Mouse (Mus musculus): ENCODE results near the gene Iqschfp. TPM values are rescaled to one million over a fixed set of nuclear protein-coding genes. Genes with fewer than 3 reads are reported as not detected.
A peak's percentile ranks its signal among the peaks of the same experiment; 100 is the strongest.

The Iqschfp gene
- polyA plus RNA-seq, 1 experiment = not detected

DNA sequence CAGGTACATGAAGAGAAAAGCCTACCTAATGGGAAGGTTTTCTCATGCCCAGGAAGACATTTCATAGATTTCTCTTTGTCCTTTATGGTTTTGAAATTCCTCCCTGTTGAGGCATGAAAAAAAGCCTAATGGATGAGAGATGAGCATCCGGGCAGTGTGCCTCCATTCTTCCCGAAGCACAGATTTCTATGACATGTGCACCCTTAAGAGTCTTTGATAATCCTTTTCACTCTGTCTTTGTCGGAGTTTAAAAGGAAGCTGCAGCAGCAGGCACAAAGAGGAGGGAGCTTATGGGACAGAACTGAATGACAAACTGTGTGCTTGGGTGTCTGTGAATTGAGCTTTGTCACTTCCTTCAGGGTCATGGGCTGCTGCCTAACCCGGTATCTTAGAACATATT lies 127.4 kb downstream of the Iqschfp start:
- Histone ChIP-seq H3ac (ENCODE audit: control insufficient read depth, insufficient read length, low read depth) (no peak overlapping the region), H3K79me2 (ENCODE audit: control insufficient read depth, insufficient read depth) (no peaks in the 10 kb centered on the region), H3K27me3 (ENCODE audit: control insufficient read depth, insufficient read depth, insufficient read length) (no peaks in the 10 kb centered on the region), H3K36me3 (ENCODE audit: control insufficient read depth, insufficient read depth) (no peaks in the 10 kb centered on the region), H3K4me3 (ENCODE audit: insufficient read depth, poor library complexity, severe bottlenecking) (no peak overlapping the region), H3K79me3 (ENCODE audit: low read depth) (no peaks in the 10 kb centered on the region)
- TF ChIP-seq CEBPB (IDR thresholded peaks at IDR 0.05; ENCODE audit: low read depth) (no peak), CTCF (IDR thresholded peaks at IDR 0.05; ENCODE audit: control insufficient read depth, insufficient read depth, insufficient read length) (no peak), USF1 (IDR thresholded peaks at IDR 0.05; ENCODE audit: low read depth) (no peak), MAX (IDR thresholded peaks at IDR 0.05) (no peak), FOSL1 (IDR thresholded peaks at IDR 0.05; ENCODE audit: insufficient read depth, low read length, poor library complexity, severe bottlenecking) (no peak), MYOG (IDR thresholded peaks at IDR 0.05; ENCODE audit: control insufficient read depth, extremely low read depth, insufficient read length) (no peak), MYOD1 (IDR thresholded peaks at IDR 0.05; ENCODE audit: control insufficient read depth, insufficient read length, low read depth) (no peak)

DNA sequence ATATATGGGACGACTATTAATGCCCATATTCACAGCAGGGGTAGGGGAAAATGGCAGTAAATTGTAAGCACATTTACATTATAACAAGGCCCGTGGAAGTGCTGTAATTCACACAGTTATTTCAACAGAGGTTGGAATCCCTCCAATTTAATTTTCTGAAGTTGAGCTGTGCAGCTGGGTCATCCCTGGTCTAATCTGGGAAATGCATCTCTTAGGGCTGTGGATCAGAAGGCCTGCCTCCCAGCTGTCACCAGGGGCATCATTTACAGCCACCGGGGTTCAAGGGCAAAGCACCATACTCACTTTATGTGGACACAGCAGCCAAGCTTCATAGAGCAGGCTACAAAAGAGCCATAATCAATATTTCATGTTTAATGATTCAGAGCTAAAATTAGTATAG lies 144.1 kb downstream of the Iqschfp start:
- no peaks in the 10 kb centered on the region for H3K27me3 ChIP-seq (ENCODE audit: control insufficient read depth, insufficient read depth, insufficient read length)
- TF ChIP-seq USF1 (IDR thresholded peaks at IDR 0.05; ENCODE audit: low read depth) (no peak), MYOD1 (IDR thresholded peaks at IDR 0.05; ENCODE audit: control insufficient read depth, insufficient read length, low read depth) (no peak), FOSL1 (IDR thresholded peaks at IDR 0.05; ENCODE audit: insufficient read depth, low read length, poor library complexity, severe bottlenecking) (no peak), CTCF (IDR thresholded peaks at IDR 0.05; ENCODE audit: control insufficient read depth, insufficient read depth, insufficient read length) (no peak)
- H3K36me3 ChIP-seq (ENCODE audit: control insufficient read depth, insufficient read depth) = no peaks in the 10 kb centered on the region

DNA sequence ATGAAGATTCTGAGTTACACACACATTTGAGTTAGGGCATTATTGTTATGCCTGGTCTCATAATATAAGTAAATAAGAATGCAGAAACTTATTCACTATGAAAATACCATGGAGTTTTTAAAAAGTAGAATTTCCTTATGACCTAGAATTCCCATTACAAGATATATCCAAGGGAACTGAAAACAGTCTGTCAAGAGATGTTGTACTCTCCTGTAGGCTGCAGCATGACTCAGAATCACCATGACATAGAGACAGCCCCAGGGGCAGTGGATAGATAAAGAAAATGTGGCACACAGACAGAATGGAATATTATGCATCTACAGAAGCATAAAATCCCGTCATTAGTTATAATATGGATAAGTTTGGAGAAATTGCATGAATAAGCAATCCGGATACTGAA lies 150.9 kb downstream of the Iqschfp start:
- no peaks in the 10 kb centered on the region for H3K79me3 ChIP-seq (ENCODE audit: low read depth)
- no peaks in the 10 kb centered on the region for H3K79me2 ChIP-seq (ENCODE audit: control insufficient read depth, insufficient read depth)
- H3K4me3 ChIP-seq (ENCODE audit: insufficient read depth, poor library complexity, severe bottlenecking) = no peak overlapping the region
- H3K36me3 ChIP-seq (ENCODE audit: control insufficient read depth, insufficient read depth) = no peaks in the 10 kb centered on the region
- TF ChIP-seq CEBPB (IDR thresholded peaks at IDR 0.05; ENCODE audit: low read depth) (no peak), CTCF (IDR thresholded peaks at IDR 0.05; ENCODE audit: control insufficient read depth, insufficient read depth, insufficient read length) (no peak), USF1 (IDR thresholded peaks at IDR 0.05; ENCODE audit: low read depth) (no peak), FOSL1 (IDR thresholded peaks at IDR 0.05; ENCODE audit: insufficient read depth, low read length, poor library complexity, severe bottlenecking) (no peak), MAX (IDR thresholded peaks at IDR 0.05) (no peak), MYOG (IDR thresholded peaks at IDR 0.05; ENCODE audit: control insufficient read depth, extremely low read depth, insufficient read length) (no peak), MYOD1 (IDR thresholded peaks at IDR 0.05; ENCODE audit: control insufficient read depth, insufficient read length, low read depth) (no peak)
- H3ac ChIP-seq (ENCODE audit: control insufficient read depth, insufficient read length, low read depth) = no peak overlapping the region
- H3K27me3 ChIP-seq (ENCODE audit: control insufficient read depth, insufficient read depth, insufficient read length) = no peaks in the 10 kb centered on the region

More for the DNA sequence above, 144.1 kb downstream of the Iqschfp start:
- Histone ChIP-seq H3K79me3 (ENCODE audit: low read depth) (no peaks in the 10 kb centered on the region), H3K79me2 (ENCODE audit: control insufficient read depth, insufficient read depth) (no peaks in the 10 kb centered on the region), H3ac (ENCODE audit: control insufficient read depth, insufficient read length, low read depth) (no peak overlapping the region), H3K4me3 (ENCODE audit: insufficient read depth, poor library complexity, severe bottlenecking) (no peak overlapping the region)

DNA sequence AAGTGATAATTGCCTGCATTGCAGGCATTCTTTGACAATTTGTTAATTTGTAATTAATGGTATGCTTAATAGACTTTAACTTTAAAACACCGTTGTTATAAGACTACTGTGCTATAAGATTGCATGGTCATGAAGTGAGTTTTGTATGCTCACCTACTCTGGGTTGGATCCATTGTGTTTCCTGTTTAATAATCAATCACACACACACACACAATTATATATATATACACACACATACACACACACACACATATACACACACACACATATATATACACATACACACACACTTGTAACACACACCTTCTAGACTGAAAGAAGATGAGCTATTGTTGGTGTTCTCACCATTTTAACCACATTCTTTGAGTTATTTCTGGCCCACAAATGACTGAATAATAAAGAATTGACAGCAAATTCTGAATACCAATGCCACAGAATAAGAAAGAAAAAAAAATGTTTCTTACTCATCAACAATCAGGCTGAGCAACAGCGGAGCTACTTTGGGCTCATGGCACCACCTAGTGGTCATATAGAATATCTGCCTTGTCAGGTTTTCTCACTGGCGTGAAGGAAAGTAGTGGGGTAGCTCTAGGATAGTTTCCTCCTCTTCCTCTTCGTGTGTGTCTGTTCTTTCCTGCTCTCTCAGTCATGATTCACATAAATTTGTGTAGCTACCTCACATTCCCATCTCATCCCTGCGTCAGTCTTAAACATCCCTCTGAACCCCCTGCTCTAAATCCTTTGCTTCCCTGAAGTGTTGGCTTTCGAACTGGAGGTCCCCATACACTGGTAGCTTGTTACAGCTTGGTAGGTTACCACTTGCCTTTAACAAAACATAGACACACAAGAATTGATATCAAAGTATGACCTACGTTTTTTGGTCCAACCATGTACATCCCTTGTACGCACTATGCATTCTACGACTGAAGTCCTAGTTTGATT lies 153.7 kb downstream of the Iqschfp start:
- Histone ChIP-seq H3K27me3 (ENCODE audit: control insufficient read depth, insufficient read depth, insufficient read length) (peaks cover 5% of the 10 kb centered on the region), H3K79me3 (ENCODE audit: low read depth) (no peaks in the 10 kb centered on the region), H3K4me3 (ENCODE audit: insufficient read depth, poor library complexity, severe bottlenecking) (no peak overlapping the region), H3K36me3 (ENCODE audit: control insufficient read depth, insufficient read depth) (no peaks in the 10 kb centered on the region), H3ac (ENCODE audit: control insufficient read depth, insufficient read length, low read depth) (no peak overlapping the region), H3K79me2 (ENCODE audit: control insufficient read depth, insufficient read depth) (no peaks in the 10 kb centered on the region)
- no peak for TF ChIP-seq FOSL1 (IDR thresholded peaks at IDR 0.05; ENCODE audit: insufficient read depth, low read length, poor library complexity, severe bottlenecking)
- peak; percentile 14 for TF ChIP-seq CTCF (IDR thresholded peaks at IDR 0.05; ENCODE audit: control insufficient read depth, insufficient read depth, insufficient read length)

DNA sequence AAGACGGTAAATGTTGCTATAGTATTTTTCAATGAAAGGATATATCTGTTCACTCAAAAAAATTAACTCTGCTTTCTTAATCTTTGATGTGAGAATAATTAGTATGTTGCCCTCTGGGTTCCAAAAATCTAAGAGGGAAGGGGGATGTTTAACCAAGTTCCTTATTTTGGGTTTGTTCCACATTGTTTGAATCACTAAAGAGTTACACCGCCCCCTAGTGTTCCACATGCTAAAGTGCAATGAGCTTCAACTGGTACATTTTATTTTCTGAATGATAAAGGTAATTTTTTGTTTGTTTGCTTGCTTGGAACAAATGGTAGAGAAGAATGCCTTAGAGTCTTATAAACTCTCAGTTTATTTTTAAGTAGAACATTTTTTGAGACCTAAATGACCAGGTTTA lies 161.5 kb downstream of the Iqschfp start:
- Histone ChIP-seq H3K36me3 (ENCODE audit: control insufficient read depth, insufficient read depth) (no peaks in the 10 kb centered on the region), H3K27me3 (ENCODE audit: control insufficient read depth, insufficient read depth, insufficient read length) (peaks cover 5% of the 10 kb centered on the region), H3K79me2 (ENCODE audit: control insufficient read depth, insufficient read depth) (no peaks in the 10 kb centered on the region), H3ac (ENCODE audit: control insufficient read depth, insufficient read length, low read depth) (no peak overlapping the region), H3K79me3 (ENCODE audit: low read depth) (no peaks in the 10 kb centered on the region), H3K4me3 (ENCODE audit: insufficient read depth, poor library complexity, severe bottlenecking) (no peak overlapping the region)
- TF ChIP-seq MYOG (IDR thresholded peaks at IDR 0.05; ENCODE audit: control insufficient read depth, extremely low read depth, insufficient read length) (no peak), CTCF (IDR thresholded peaks at IDR 0.05; ENCODE audit: control insufficient read depth, insufficient read depth, insufficient read length) (no peak), CEBPB (IDR thresholded peaks at IDR 0.05; ENCODE audit: low read depth) (no peak), MAX (IDR thresholded peaks at IDR 0.05) (no peak), MYOD1 (IDR thresholded peaks at IDR 0.05; ENCODE audit: control insufficient read depth, insufficient read length, low read depth) (no peak), USF1 (IDR thresholded peaks at IDR 0.05; ENCODE audit: low read depth) (no peak), FOSL1 (IDR thresholded peaks at IDR 0.05; ENCODE audit: insufficient read depth, low read length, poor library complexity, severe bottlenecking) (no peak)

All from C2C12 (cell line).